Mouse (Mus musculus): ENCODE measurements around the gene Spon1.

DNA sequence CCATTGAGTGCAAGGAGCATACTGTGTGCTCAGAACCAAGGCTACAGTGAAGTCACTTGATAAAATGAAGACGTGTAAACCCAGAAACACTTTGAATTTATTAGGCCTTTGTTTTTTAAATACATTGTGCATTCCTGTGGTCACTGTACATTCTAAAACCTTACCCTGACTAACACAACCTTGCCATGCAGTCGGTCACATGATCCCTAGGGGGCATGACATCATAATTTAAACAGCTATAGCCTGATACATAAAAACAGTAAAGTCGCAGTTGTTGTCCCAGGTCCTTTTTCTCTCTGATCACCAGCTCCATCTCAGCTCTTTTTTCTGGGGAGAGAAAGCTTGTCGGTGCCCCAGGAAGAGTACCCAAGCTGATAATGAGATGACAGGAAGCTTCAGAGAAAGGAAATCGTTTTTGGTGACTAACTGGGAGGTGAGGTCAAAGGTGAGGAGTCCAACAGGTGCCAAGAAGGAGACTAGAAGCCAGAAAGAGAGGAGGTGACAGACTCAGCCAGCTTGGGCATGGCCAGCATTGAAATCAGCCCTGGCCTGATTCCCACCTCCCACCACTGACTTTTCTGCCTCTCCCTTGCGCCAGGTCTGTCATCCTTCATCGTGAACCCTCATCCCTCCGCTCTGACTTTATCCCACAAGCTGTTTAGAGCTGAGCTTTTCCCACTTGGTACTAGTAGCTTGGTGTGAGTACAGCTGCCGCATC is 246.1 kb downstream of the Spon1 start:
- TF ChIP-seq TBP (IDR thresholded peaks at IDR 0.05; ENCODE audit: low read depth, low read length) = no peak
- TF ChIP-seq EP300 (IDR thresholded peaks at IDR 0.05; ENCODE audit: low read depth in 1 of 2, low read length in 2 of 2) = no peak
- TF ChIP-seq CTCF (IDR thresholded peaks at IDR 0.05 in 2 of 3, conservative IDR thresholded peaks at IDR 0.05 in 1 of 3; ENCODE audit: control insufficient read depth in 1 of 3, insufficient read depth in 1 of 3, low read depth in 2 of 3, low read length in 3 of 3, poor library complexity in 1 of 3, severe bottlenecking in 1 of 3) = no peak
- no peak for TF ChIP-seq POLR2A (IDR thresholded peaks at IDR 0.05; ENCODE audit: control insufficient read depth in 1 of 2, insufficient read depth in 1 of 2, low read depth in 1 of 2, low read length in 2 of 2, poor library complexity in 1 of 2)
- no peak for TF ChIP-seq MAX (IDR thresholded peaks at IDR 0.05; ENCODE audit: low read length)
- TF ChIP-seq UBTF (IDR thresholded peaks at IDR 0.05; ENCODE audit: borderline replicate concordance, insufficient read depth, low read depth, low read length) = no peak
- TF ChIP-seq RAD21 (IDR thresholded peaks at IDR 0.05; ENCODE audit: low read depth, low read length) = no peak
- TF ChIP-seq ETS1 (IDR thresholded peaks at IDR 0.05; ENCODE audit: low read depth, low read length) = no peak

Data from MEL (cell line).